Mouse (Mus musculus): ENCODE measurements around the gene Stard3. TPM values are rescaled to one million over a fixed set of nuclear protein-coding genes. Genes with fewer than 3 reads are reported as not detected.

Gene Stard3
- polyA plus RNA-seq, 1 experiment = 271 TPM

DNA sequence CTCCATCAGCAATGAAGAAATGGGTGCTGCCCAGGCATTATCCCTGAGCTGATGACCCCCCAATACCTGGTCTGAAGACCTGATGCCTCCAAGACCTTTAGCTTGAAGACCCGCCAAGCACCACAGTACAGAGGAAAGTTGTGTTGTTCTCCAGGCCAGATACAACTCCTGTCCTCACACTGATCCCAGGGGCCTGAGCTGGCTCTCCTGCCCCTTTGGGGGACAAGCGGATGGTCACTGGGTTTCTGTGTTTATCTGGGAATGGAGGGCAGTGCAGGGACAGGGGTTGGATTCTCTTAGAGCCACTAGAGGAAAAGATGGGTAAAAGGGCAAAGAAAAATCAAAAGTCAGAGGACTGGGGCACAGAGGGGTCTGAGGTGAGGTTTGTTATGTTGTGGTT, 38.2 kb upstream of the Stard3 start:
- Histone ChIP-seq H3K27ac (ENCODE audit: control insufficient read depth, insufficient read depth, low read length) (no peak overlapping the region), H3K36me3 (ENCODE audit: control insufficient read depth, insufficient read depth, low read length) (no peaks in the 10 kb centered on the region), H3K4me1 (replicated peaks; ENCODE audit: control insufficient read depth, insufficient read depth, low read length) (no peaks in the 10 kb centered on the region), H3K4me3 (ENCODE audit: control insufficient read depth, insufficient read depth, low read length) (no peak overlapping the region), H3K27me3 (ENCODE audit: control insufficient read depth, insufficient read depth, low read length) (peaks cover 32% of the 10 kb centered on the region)
- no peak for DNase-seq
- WGBS = 25% methylated on average over 2 of the region's 2 CpGs
- TF ChIP-seq CTCF (IDR thresholded peaks at IDR 0.05; ENCODE audit: borderline replicate concordance, control insufficient read depth, extremely low read depth, insufficient read depth, low read length, poor library complexity) = no peak
- no peak for TF ChIP-seq POLR2A (IDR thresholded peaks at IDR 0.05; ENCODE audit: control insufficient read depth, extremely low read depth, insufficient read depth, low read length, poor library complexity)

DNA sequence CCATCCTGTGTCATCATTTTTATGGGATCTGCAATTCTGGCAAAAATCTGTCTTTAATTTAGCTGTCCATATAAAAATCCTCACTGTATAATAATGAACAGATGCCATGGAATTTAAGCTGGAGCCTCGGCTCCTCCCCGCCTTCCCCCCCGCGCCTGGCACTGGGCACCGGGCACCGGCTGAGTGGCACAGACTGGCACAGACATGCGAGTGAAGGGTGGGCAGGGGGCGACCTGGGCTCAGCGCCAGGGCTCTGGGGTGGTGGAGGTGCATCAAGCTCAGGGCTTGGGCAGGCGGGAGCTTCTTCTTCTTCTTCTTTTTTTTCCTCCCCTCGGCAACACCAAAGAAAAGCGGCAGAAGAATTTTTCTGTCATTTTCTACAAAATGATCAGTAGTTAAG, 37.8 kb upstream of the Stard3 start:
- DNase-seq = no peak
- Histone ChIP-seq H3K36me3 (ENCODE audit: control insufficient read depth, insufficient read depth, low read length) (no peaks in the 10 kb centered on the region), H3K27me3 (ENCODE audit: control insufficient read depth, insufficient read depth, low read length) (peaks cover 32% of the 10 kb centered on the region), H3K27ac (ENCODE audit: control insufficient read depth, insufficient read depth, low read length) (no peak overlapping the region), H3K4me1 (replicated peaks; ENCODE audit: control insufficient read depth, insufficient read depth, low read length) (no peaks in the 10 kb centered on the region), H3K4me3 (ENCODE audit: control insufficient read depth, insufficient read depth, low read length) (no peak overlapping the region)
- 15% methylated on average over 12 of the region's 12 CpGs for WGBS
- TF ChIP-seq CTCF (IDR thresholded peaks at IDR 0.05; ENCODE audit: borderline replicate concordance, control insufficient read depth, extremely low read depth, insufficient read depth, low read length, poor library complexity) (no peak), POLR2A (IDR thresholded peaks at IDR 0.05; ENCODE audit: control insufficient read depth, extremely low read depth, insufficient read depth, low read length, poor library complexity) (no peak)

DNA sequence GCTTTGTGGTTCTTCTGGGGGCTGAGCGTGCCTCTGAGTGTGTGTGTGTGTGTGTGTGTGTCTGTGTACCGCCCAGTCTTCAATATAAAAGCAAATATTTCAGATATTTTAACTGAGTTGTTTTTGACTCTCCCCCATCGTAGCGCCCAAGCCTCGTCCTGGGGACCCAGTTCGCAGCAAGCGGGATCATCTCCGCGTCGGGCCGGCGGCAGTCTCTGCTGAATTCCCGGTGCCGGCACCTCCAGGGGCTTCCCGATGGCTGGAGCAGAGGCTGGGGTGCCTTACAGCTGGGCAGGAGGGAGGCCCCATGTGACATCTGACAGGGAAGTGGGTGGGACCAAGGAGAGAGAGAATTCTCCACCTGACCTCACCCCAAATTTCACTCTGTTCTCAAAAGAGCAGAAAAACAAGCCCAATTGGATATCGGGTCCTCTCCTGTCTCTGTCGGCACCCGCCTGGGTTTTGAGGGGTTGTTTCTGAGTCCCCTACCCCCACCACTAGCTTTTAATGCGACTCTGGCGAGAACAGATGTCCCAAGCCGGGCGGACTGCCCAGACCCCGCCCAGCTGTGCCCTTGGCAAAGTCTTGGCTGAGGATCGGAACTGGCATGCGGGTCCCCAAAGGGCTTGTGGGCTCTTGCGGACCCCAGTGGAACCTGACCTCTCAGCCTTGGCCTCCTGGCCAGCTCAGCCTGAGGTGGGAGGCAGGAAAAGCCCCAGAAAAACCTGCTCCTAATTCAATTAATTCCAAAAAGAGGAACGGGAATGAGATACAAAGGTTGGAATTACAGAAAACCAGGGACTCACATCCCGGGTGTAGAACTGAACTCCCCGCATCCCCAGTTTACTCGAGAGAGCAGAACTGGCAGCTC, 37.1 kb upstream of the Stard3 start:
- no peak for DNase-seq
- no peak overlapping the region for H3K4me3 ChIP-seq (ENCODE audit: control insufficient read depth, insufficient read depth, low read length)
- no peak overlapping the region for H3K27ac ChIP-seq (ENCODE audit: control insufficient read depth, insufficient read depth, low read length)
- peaks cover 32% of the 10 kb centered on the region for H3K27me3 ChIP-seq (ENCODE audit: control insufficient read depth, insufficient read depth, low read length)
- 5% methylated on average over 30 of the region's 30 CpGs for WGBS
- H3K36me3 ChIP-seq (ENCODE audit: control insufficient read depth, insufficient read depth, low read length) = no peaks in the 10 kb centered on the region
- no peaks in the 10 kb centered on the region for H3K4me1 ChIP-seq (replicated peaks; ENCODE audit: control insufficient read depth, insufficient read depth, low read length)
- TF ChIP-seq POLR2A (IDR thresholded peaks at IDR 0.05; ENCODE audit: control insufficient read depth, extremely low read depth, insufficient read depth, low read length, poor library complexity) (no peak), CTCF (IDR thresholded peaks at IDR 0.05; ENCODE audit: borderline replicate concordance, control insufficient read depth, extremely low read depth, insufficient read depth, low read length, poor library complexity) (no peak)

DNA sequence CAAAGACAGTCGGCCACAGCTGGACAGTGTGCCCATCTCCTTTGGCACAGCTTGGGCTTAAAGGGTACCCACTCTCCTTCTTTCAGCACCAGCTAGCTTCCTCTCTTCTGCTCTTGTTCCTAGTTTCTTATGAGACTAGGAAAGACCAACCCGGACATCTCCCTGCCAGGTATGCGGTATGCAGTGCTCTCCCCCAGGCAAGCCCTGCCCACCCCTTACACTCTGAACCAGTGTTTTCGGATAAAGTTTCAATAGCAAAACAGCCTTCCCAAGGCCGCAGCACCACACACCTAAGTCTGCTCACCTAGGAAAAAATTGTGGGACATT, 36.5 kb upstream of the Stard3 start:
- H3K27ac ChIP-seq (ENCODE audit: control insufficient read depth, insufficient read depth, low read length) = no peak overlapping the region
- H3K4me1 ChIP-seq (replicated peaks; ENCODE audit: control insufficient read depth, insufficient read depth, low read length) = no peaks in the 10 kb centered on the region
- no peak for DNase-seq
- WGBS = 10% methylated on average over 5 of the region's 5 CpGs
- H3K4me3 ChIP-seq (ENCODE audit: control insufficient read depth, insufficient read depth, low read length) = no peak overlapping the region
- H3K36me3 ChIP-seq (ENCODE audit: control insufficient read depth, insufficient read depth, low read length) = no peaks in the 10 kb centered on the region
- TF ChIP-seq CTCF (IDR thresholded peaks at IDR 0.05; ENCODE audit: borderline replicate concordance, control insufficient read depth, extremely low read depth, insufficient read depth, low read length, poor library complexity) = no peak
- no peak for TF ChIP-seq POLR2A (IDR thresholded peaks at IDR 0.05; ENCODE audit: control insufficient read depth, extremely low read depth, insufficient read depth, low read length, poor library complexity)
- peaks cover 32% of the 10 kb centered on the region for H3K27me3 ChIP-seq (ENCODE audit: control insufficient read depth, insufficient read depth, low read length)

DNA sequence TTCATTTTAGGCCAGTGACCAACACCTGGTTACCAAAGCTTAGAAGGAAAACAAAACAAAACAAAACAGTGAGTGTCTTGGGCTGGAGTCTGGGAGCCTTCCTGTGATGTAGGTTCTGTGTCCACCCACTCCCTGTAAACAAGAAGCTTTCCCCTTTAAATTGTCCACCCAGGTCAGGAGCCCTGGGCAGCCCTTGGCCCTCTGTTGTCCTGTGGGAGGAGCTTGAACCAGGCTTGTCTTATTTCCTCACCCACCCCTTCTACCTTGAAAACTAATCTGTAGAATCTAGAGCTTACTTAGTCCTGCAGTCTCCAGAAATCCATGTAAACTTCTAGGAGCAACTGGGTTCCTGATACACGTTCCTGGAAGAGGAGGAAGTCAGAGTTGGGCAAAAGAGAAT, 36.0 kb upstream of the Stard3 start:
- no peaks in the 10 kb centered on the region for H3K4me1 ChIP-seq (replicated peaks; ENCODE audit: control insufficient read depth, insufficient read depth, low read length)
- H3K27me3 ChIP-seq (ENCODE audit: control insufficient read depth, insufficient read depth, low read length) = peaks cover 33% of the 10 kb centered on the region
- WGBS = 3% methylated on average over 1 of the region's 1 CpGs
- H3K27ac ChIP-seq (ENCODE audit: control insufficient read depth, insufficient read depth, low read length) = no peak overlapping the region
- no peaks in the 10 kb centered on the region for H3K36me3 ChIP-seq (ENCODE audit: control insufficient read depth, insufficient read depth, low read length)
- no peak for DNase-seq
- TF ChIP-seq CTCF (IDR thresholded peaks at IDR 0.05; ENCODE audit: borderline replicate concordance, control insufficient read depth, extremely low read depth, insufficient read depth, low read length, poor library complexity) = no peak
- TF ChIP-seq POLR2A (IDR thresholded peaks at IDR 0.05; ENCODE audit: control insufficient read depth, extremely low read depth, insufficient read depth, low read length, poor library complexity) = no peak
- H3K4me3 ChIP-seq (ENCODE audit: control insufficient read depth, insufficient read depth, low read length) = no peak overlapping the region

DNA sequence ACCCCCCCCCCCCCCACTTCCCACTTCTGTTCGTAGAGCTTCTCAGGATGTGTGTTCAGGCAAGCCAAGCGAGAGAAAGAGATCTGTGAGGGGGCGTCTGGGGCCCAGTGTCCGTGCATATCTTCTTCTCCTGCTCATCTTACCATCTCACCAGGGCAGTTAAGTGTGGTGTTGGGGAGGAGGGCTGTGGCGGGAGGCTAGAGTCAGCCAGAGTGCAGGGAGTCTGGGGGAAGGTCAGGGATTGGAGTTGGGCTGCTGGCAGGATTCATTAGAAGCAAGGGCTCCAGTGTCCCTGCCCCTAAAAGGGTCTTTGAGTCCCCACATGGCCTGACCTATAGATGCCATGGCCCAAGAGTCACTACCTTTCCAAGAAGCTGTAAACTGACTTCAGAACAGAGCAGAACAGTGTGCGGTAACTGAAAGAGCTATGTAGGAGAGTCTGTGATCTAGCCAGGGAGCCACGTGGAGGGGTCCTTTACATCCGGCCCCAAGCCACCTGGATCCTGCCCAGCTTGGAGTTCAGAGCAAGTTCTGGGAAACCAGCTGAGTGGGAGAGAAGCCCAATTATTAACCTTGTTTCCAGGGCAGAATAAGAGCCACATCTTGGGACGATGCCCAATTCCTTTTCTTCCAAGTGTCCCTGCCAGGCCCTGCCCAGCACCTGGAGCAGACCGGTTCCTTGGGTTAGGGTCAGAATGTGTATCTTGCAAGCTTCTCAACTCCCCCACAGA, 34.9 kb upstream of the Stard3 start:
- Histone ChIP-seq H3K27me3 (ENCODE audit: control insufficient read depth, insufficient read depth, low read length) (peaks cover 44% of the 10 kb centered on the region), H3K36me3 (ENCODE audit: control insufficient read depth, insufficient read depth, low read length) (no peaks in the 10 kb centered on the region), H3K4me3 (ENCODE audit: control insufficient read depth, insufficient read depth, low read length) (no peak overlapping the region), H3K4me1 (replicated peaks; ENCODE audit: control insufficient read depth, insufficient read depth, low read length) (no peaks in the 10 kb centered on the region; the same call in 1 of the 2 replicates), H3K27ac (ENCODE audit: control insufficient read depth, insufficient read depth, low read length) (no peak overlapping the region)
- WGBS = 12% methylated on average over 10 of the region's 10 CpGs
- no peak for TF ChIP-seq CTCF (IDR thresholded peaks at IDR 0.05; ENCODE audit: borderline replicate concordance, control insufficient read depth, extremely low read depth, insufficient read depth, low read length, poor library complexity)
- TF ChIP-seq POLR2A (IDR thresholded peaks at IDR 0.05; ENCODE audit: control insufficient read depth, extremely low read depth, insufficient read depth, low read length, poor library complexity) = no peak
- DNase-seq = no peak

Measured in thymus, adult 2 months (tissue).